ENCODE assay signal across 8 mouse cellular contexts in the genomic region with DNA sequence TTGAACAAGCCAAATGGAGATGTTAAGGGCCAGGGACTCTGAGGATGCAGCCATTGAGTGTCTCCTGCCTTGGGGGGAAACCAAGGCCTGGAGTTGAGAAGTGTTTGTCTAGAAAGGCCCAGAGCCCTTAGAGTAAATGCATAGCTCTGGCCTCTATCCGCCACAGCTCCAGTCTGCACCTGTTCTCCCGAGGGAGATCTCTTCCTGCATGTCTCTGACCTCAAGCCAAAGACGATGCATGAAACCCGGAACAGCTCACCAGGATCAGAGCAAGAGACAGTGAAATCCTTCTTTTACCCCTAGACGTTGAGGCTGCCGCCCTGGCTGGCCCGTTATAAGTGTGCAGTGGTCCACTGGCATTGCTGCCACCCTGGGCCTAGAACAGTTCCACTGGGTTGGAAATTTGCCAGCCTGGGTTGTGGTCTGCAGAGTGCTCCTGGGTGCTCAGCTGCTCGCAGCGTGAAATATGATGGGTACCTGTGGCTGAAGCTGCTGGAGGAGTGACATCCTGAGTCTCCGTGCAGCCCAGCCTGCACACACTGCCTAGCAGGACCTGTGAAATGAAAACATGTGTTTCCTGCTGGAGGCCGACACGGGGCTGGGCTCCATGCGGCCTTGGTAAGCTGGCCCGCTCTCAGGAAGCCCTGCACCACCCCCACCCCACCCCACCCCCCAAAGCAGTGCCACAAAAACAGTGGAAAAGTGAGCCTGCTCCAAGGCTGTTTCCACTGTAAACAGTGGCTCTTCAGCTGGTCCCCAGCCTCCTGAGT.
A peak's percentile ranks its signal among the peaks of the same experiment; 100 is the strongest.
DNase-seq lines count a peak whose midpoint lies in the region; ATAC-seq and TF ChIP-seq lines count a peak whose summit lies in the region.

No protein-coding gene starts in this region.

- H3K9ac ChIP-seq in limb, embryonic 11.5 days (ENCODE audit: low read length) = no peak overlapping the region; the same call in 1 of the 2 replicates
- H3K9ac ChIP-seq in neural tube, embryonic 14.5 days (replicated peaks; ENCODE audit: low read depth, low read length) = no peak overlapping the region

- WGBS in limb, embryonic 11.5 days = 41% methylated on average over 14 of the region's 14 CpGs
- WGBS in neural tube, embryonic 14.5 days = 43% methylated on average over 14 of the region's 14 CpGs

- H3K36me3 ChIP-seq in limb, embryonic 11.5 days (ENCODE audit: control insufficient read depth, insufficient read depth, low read length) = peaks cover 2% of the 10 kb centered on the region; the same call in 1 of the 2 replicates
- H3K36me3 ChIP-seq in neural tube, embryonic 14.5 days (ENCODE audit: control insufficient read depth, insufficient read depth, low read length) = no peaks in the 10 kb centered on the region

- peaks cover 20% of the 10 kb centered on the region for H3K4me1 ChIP-seq in embryonic fibroblast, embryonic 13.5 days (ENCODE audit: control insufficient read depth, insufficient read depth, low read length)
- peaks cover 55% of the 10 kb centered on the region for H3K4me1 ChIP-seq in limb, embryonic 11.5 days (ENCODE audit: control insufficient read depth, insufficient read depth, low read length)
- peaks cover 37% of the 10 kb centered on the region for H3K4me1 ChIP-seq in neural tube, embryonic 14.5 days (ENCODE audit: control insufficient read depth, insufficient read depth, low read length)

- peak; percentile 78 for ATAC-seq in limb, embryonic 11.5 days (ENCODE audit: insufficient number of reproducible peaks, low FRiP score, low TSS enrichment, low read depth)
- no peak for ATAC-seq in neural tube, embryonic 14.5 days (ENCODE audit: low read depth)

- H3K27ac ChIP-seq in embryonic fibroblast, embryonic 13.5 days (ENCODE audit: insufficient read depth, low read length) = peak overlapping the region; percentile 18; the same call in 1 of the 2 replicates
- H3K27ac ChIP-seq in limb, embryonic 11.5 days (replicated peaks; ENCODE audit: low read depth, low read length) = peak overlapping the region; percentile 38
- peak overlapping the region; percentile 4; the same call in 1 of the 2 replicates for H3K27ac ChIP-seq in neural tube, embryonic 14.5 days (ENCODE audit: low read depth, low read length)

- peak; percentile 63 for DNase-seq in cerebellum, postnatal 10 days
- DNase-seq in cerebellum, adult 8-10 months = no peak
- peak; percentile 63 for DNase-seq in 416B (ENCODE audit: low read depth)
- peak; percentile 71 for DNase-seq in limb, embryonic 11.5 days (ENCODE audit: low spot score)
- DNase-seq in urinary bladder, postnatal 4 days (ENCODE audit: low spot score in 2 of 2) = no peak
- DNase-seq in layer of hippocampus, adult 9-11 months = no peak

- H3K27me3 ChIP-seq in limb, embryonic 11.5 days (ENCODE audit: control insufficient read depth, insufficient read depth, low read length) = no peaks in the 10 kb centered on the region
- H3K27me3 ChIP-seq in neural tube, embryonic 14.5 days (ENCODE audit: control insufficient read depth, insufficient read depth, low read length) = no peaks in the 10 kb centered on the region

- no peak for TF ChIP-seq CTCF in embryonic fibroblast, embryonic 13.5 days (IDR thresholded peaks at IDR 0.05; ENCODE audit: borderline replicate concordance, insufficient read depth, low read length)

- no peak for TF ChIP-seq POLR2A in embryonic fibroblast, embryonic 13.5 days (IDR thresholded peaks at IDR 0.05; ENCODE audit: low read depth, low read length)

- no peak overlapping the region for H3K4me3 ChIP-seq in embryonic fibroblast, embryonic 13.5 days (ENCODE audit: insufficient read depth, low read length)
- H3K4me3 ChIP-seq in limb, embryonic 11.5 days (ENCODE audit: low read depth, low read length) = no peak overlapping the region
- no peak overlapping the region for H3K4me3 ChIP-seq in neural tube, embryonic 14.5 days (ENCODE audit: low read depth, low read length)

- H3K9me3 ChIP-seq in limb, embryonic 11.5 days (ENCODE audit: control insufficient read depth, low read length) = no peaks in the 10 kb centered on the region
- H3K9me3 ChIP-seq in neural tube, embryonic 14.5 days (ENCODE audit: control insufficient read depth, low read length) = no peaks in the 10 kb centered on the region

- H3K4me2 ChIP-seq in limb, embryonic 11.5 days (ENCODE audit: low read depth, severe bottlenecking) = 0 out of 2 replicates have a peak overlapping the region, but pooled peaks have one; percentile 16
- no peak overlapping the region for H3K4me2 ChIP-seq in neural tube, embryonic 14.5 days (ENCODE audit: low read depth, low read length)

Comparison
In these comparisons a context has a peak if more than half of its experiments do, and no peak if none do; other contexts are left out.
1. DNase-seq: peak in cerebellum, postnatal 10 days (2 of 2), 416B (single experiment) and limb, embryonic 11.5 days (single experiment); none in cerebellum, adult 8-10 months (single experiment), urinary bladder, postnatal 4 days (0 of 2) and layer of hippocampus, adult 9-11 months (single experiment).
2. Peak in every context shown above with its lines, with median percentiles within 50 percentile points of each other: H3K27ac ChIP-seq.